Mouse (Mus musculus): ENCODE measurements around the gene Cbll1.
A peak's percentile ranks its signal among the peaks of the same experiment; 100 is the strongest.
"Not testable (repeated sequence)": the region's sequence is repeated elsewhere in the genome, so short reads cannot be mapped to it uniquely, and the experiment has no call there.

Cbll1 gene

DNA sequence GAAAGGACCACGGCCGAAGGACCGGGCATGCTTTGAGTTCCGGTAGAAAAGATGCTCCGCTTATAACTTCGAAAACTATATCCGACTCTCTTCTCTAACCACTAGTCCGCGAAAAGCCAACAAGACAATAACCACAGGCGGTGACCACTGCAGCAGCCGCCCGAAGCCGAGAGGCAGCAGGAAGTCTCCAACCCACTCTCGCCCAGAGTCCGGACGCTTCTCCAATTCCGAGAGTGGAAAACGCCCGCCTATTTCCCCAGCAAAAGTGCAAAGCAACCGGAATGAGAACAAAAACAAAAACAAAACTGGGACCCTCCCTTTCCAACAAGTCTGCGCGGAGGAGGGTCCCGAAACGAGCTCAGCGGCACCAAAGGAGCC, 491 bp downstream of the Cbll1 start:
- DNase-seq (ENCODE audit: low read depth, low spot score): no peak

- peak; percentile 33 for DNase-seq (ENCODE audit: low read depth, low spot score)
These were observed 13.0 kb downstream of the Cbll1 start for GRCm38 (mm10) chr12:31486431-31486830.

DNA sequence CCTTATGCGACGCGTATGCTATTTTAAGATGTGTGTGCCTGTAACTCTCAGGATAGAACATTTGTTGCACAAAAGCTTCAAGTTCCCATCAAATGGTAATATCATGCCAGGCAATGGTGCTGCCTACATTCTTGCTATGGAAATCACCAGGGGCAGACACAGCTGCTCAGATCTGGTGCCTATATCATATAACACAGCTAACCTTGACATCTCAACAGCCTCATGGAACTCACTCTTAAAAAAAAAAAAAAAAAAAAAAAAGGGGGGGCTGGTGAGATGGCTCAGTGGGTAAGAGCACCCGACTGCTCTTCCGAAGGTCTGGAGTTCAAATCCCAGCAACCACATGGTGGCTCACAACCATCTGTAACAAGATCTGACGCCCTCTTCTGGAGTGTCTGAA, 21.2 kb downstream of the Cbll1 start:
- DNase-seq (ENCODE audit: low read depth, low spot score): not testable (repeated sequence)

DNA sequence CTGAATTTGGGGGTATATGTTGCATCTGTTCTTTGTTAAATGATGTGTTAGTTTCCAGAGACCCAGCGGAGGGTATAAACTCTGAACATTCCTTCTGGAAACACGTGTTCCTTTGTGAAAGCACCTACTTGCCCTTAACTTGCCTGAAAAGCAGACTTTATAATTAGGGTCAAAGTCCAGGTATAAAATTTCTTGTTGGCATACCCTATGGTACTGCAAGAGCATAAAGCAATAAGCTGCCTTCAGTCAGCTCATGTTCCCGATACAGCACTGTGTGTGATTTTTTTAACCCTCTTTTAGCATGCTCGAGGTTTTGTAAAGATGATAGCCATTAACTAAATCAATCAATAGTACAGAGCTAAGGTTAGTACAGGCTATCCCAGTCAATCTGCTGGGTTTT, 36.8 kb downstream of the Cbll1 start:
- no peak for DNase-seq (ENCODE audit: low read depth, low spot score)

DNA sequence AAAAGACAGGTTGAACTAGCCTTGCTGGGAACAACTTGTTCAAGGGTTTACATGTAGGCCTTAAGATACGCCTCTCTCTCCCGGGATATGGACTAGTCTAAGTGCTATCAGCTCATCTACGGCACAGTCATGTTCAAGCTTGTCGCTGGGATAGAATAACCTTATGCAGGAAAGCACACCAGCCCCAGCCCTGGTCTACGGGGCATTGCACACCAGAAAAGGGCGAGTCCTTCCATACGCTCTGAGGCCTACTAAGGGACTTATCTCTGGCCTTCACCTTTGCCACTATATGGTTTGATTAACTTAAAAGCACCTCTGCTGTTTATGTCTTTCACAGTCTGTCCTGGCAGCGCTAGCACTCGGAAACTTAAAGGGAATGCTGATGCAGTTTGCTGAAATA, 38.0 kb downstream of the Cbll1 start:
- no peak for DNase-seq (ENCODE audit: low read depth, low spot score)

GRCm38 (mm10) chr12:31460270-31460669, 39.1 kb downstream of the Cbll1 start:
- DNase-seq (ENCODE audit: low read depth, low spot score): not testable (repeated sequence)

GRCm38 (mm10) chr12:31458474-31458873, 40.9 kb downstream of the Cbll1 start:
- DNase-seq (ENCODE audit: low read depth, low spot score): no peak

DNA sequence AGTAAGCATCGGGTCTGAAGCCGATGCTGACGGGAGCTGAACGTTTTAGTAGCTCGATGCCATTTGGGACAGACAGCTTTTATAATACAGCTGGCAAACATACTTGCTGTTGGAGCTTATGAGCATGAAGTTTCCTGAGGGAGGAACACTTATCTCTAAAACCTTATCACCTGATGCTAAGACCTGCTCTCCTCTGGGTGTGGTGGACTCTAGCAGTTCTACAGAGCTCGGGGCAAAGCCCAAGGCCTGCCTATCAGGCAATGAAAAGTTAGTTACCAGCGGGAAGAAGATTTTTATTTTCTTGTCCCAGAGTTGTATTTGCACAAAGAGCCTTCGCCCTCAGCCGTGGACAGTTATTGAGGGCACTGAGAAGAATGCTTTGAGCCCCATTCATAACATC, 43.1 kb downstream of the Cbll1 start:
- DNase-seq (ENCODE audit: low read depth, low spot score): no peak

DNA sequence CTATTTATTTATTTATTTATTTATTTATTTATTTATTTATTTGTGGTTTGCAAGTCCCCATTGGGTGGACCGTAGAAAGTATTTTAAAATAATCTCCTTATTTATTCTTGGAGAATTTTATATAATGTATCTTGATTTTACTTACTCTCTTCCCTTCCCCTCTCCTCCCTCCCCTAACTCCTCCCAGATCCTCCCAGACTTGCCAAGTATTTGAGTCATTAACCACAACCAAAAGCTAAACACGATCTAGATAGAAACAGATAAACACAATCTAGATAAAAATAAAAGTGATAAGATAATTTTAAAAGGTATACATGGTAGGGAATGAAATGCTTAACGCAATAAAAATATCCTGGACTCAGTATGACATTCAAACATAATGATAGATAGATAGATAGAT, 50.1 kb downstream of the Cbll1 start:
- no peak for DNase-seq (ENCODE audit: low read depth, low spot score)

DNA sequence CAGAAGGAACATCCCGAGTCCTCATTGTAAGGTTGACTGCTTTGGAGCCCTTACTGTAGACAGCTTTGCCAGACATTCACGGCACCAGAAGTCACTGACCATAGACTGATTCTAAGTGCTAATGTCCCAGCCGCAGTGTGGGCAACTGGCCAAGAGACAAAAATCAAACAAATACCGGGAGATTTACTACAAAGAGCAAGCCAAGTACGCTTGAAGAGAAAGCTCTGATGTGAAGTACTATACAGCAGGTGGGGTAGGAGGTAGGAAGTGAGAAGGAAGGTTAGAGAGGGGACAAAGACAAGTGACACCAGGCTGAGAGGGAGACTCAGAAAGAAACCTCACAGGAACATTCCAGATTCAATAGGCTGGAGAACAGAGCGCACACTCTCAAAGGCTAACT, 54.6 kb downstream of the Cbll1 start:
- no peak for DNase-seq (ENCODE audit: low read depth, low spot score)

DNA sequence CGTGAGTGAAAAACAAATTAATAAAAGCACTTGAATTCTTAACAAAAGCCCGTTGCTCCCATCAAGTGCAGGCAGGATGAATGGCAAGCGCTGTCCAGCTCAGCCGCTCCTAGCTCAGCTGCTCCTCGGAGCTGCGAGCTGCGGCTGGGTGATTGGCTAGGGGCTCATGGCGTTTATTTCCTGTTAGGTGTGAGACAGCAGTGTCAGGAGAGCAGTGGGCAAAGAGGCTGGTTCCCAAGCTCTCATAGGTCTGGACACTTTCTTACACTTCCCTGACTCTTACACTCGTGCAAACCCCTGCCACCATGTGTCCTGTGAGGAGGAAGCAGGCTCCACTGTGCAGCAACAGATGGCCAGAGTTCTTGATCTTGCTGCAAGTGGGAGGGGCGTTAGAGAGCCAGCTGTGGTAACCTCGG, 55.3 kb downstream of the Cbll1 start:
- no peak for DNase-seq (ENCODE audit: low read depth, low spot score)

DNA sequence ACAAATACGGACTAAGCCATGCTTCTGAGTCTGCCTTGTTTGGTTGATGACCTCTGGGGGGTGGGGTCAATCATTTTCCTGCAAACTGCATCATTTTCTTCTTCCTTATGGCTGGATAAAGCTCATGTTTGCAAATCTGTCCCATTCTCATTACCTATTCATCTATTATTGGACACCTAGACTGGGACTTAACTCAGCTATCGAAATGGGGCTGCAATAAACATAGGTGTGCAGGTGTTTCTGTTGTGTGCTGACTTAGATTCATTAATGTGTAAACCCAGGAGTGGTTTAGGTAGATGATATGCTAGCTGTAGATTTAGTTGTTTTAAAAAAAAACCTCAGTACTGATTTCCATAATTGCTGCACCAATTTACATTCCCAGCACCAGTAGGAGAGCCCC, 59.8 kb downstream of the Cbll1 start:
- no peak for DNase-seq (ENCODE audit: low read depth, low spot score)

- DNase-seq (ENCODE audit: low read depth, low spot score): no peak
These were observed 61.6 kb downstream of the Cbll1 start for GRCm38 (mm10) chr12:31437791-31438190.
